In the genomic region with DNA sequence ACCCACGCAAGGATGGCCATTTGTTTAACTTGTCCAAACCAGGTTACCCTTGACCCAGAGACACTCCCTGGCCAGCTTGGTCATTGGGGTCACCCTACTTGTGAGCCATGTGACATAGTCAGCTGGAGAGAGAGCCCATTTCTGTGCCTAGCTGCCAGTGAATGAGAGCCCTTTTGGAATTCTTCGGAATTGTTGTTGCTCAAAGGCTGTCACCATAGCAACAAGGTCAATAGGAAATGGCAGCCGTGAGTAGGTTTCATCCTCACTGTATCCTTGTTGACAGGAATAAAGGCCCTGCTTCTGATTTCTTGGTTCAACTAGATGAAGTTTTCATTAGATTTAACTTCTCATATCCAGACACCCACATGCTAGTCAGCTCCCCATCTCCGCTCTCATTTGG, we compare ENCODE assay signal across 15 mouse cellular contexts.
A peak's percentile ranks its signal among the peaks of the same experiment; 100 is the strongest.
DNase-seq lines count a peak whose midpoint lies in the region; ATAC-seq and TF ChIP-seq lines count a peak whose summit lies in the region.
"Had no signal": no experiment of that assay in that cellular context is flagged by ENCODE, and none has a peak within 500 bp of the region (broad histone marks: within the 10 kb centered on the region; RNA-seq: fewer than 3 reads in every experiment).

No protein-coding gene starts in this region.

- no peak overlapping the region for H3K9ac ChIP-seq in hindbrain, embryonic 11.5 days (ENCODE audit: low read depth, low read length)
- no peak overlapping the region for H3K9ac ChIP-seq in hindbrain, embryonic 16.5 days (ENCODE audit: low read depth, low read length)
- no peak overlapping the region for H3K9ac ChIP-seq in hindbrain, postnatal 0 days (replicated peaks; ENCODE audit: low read length)
- H3K9ac ChIP-seq in midbrain, embryonic 16.5 days (ENCODE audit: low read depth, low read length) = no peak overlapping the region
- H3K9ac ChIP-seq: limb, embryonic 12.5 days; liver, embryonic 13.5 days; stomach, embryonic 15.5 days had no signal

- H3K27me3 ChIP-seq in hindbrain, embryonic 11.5 days (ENCODE audit: control insufficient read depth, insufficient read depth, low read length) = no peaks in the 10 kb centered on the region
- no peaks in the 10 kb centered on the region; the same call in 1 of the 2 replicates for H3K27me3 ChIP-seq in hindbrain, embryonic 16.5 days (replicated peaks; ENCODE audit: control insufficient read depth, insufficient read depth, low read length)
- H3K27me3 ChIP-seq in hindbrain, postnatal 0 days (ENCODE audit: insufficient read depth, low read length) = peaks cover 4% of the 10 kb centered on the region; the same call in 1 of the 2 replicates
- peaks cover 3% of the 10 kb centered on the region; the same call in 1 of the 2 replicates for H3K27me3 ChIP-seq in midbrain, embryonic 16.5 days (ENCODE audit: control insufficient read depth, insufficient read depth, low read depth, low read length)
- H3K27me3 ChIP-seq: stomach, embryonic 15.5 days had no signal

- WGBS in hindbrain, embryonic 11.5 days = 36% methylated on average over 4 of the region's 4 CpGs
- 26% methylated on average over 4 of the region's 4 CpGs for WGBS in hindbrain, embryonic 16.5 days
- WGBS in hindbrain, postnatal 0 days = 29% methylated on average over 4 of the region's 4 CpGs
- WGBS in midbrain, embryonic 16.5 days = 26% methylated on average over 4 of the region's 4 CpGs

- H3K4me1 ChIP-seq in hindbrain, embryonic 11.5 days (replicated peaks; ENCODE audit: control insufficient read depth, insufficient read depth, low read length) = 0 out of 2 replicates have a peak, but pooled peaks cover 2% of the 10 kb centered on the region
- peaks cover 19% of the 10 kb centered on the region for H3K4me1 ChIP-seq in hindbrain, embryonic 16.5 days (ENCODE audit: control insufficient read depth, insufficient read depth, low read depth, low read length)
- H3K4me1 ChIP-seq in hindbrain, postnatal 0 days (ENCODE audit: insufficient read depth, low read length) = peaks cover 28% of the 10 kb centered on the region
- peaks cover 30% of the 10 kb centered on the region for H3K4me1 ChIP-seq in midbrain, embryonic 16.5 days (ENCODE audit: control insufficient read depth, insufficient read depth, low read length)
- H3K4me1 ChIP-seq: liver, embryonic 13.5 days; stomach, embryonic 15.5 days had no signal

- no peak for TF ChIP-seq CTCF in brain, embryonic 14.5 days (IDR thresholded peaks at IDR 0.05; ENCODE audit: borderline replicate concordance, extremely low read depth, insufficient read depth, insufficient read length)
- no peak for TF ChIP-seq CTCF in hindbrain, postnatal 0 days (IDR thresholded peaks at IDR 0.05; ENCODE audit: low read depth)

- H3K36me3 ChIP-seq in hindbrain, embryonic 11.5 days (ENCODE audit: control insufficient read depth, insufficient read depth, low read length) = no peaks in the 10 kb centered on the region
- H3K36me3 ChIP-seq in hindbrain, embryonic 16.5 days (ENCODE audit: control insufficient read depth, insufficient read depth, low read length) = no peaks in the 10 kb centered on the region
- no peaks in the 10 kb centered on the region for H3K36me3 ChIP-seq in hindbrain, postnatal 0 days (ENCODE audit: insufficient read depth, low read length)
- H3K36me3 ChIP-seq in midbrain, embryonic 16.5 days (ENCODE audit: control insufficient read depth, insufficient read depth, low read length) = no peaks in the 10 kb centered on the region
- H3K36me3 ChIP-seq: limb, embryonic 12.5 days; liver, embryonic 13.5 days; stomach, embryonic 15.5 days had no signal

- no peak for ATAC-seq in hindbrain, embryonic 11.5 days (ENCODE audit: low FRiP score)
- no peak for ATAC-seq in hindbrain, embryonic 16.5 days
- ATAC-seq in hindbrain, postnatal 0 days = no peak
- ATAC-seq in midbrain, embryonic 16.5 days = no peak
- ATAC-seq: lung, postnatal 0 days had no signal

- no peak overlapping the region for H3K27ac ChIP-seq in hindbrain, embryonic 11.5 days (ENCODE audit: low read depth, low read length)
- no peak overlapping the region for H3K27ac ChIP-seq in hindbrain, embryonic 16.5 days (ENCODE audit: low read depth, low read length)
- H3K27ac ChIP-seq in hindbrain, postnatal 0 days = no peak overlapping the region
- peak overlapping the region; percentile 70 for H3K27ac ChIP-seq in midbrain, embryonic 16.5 days (ENCODE audit: low read length)
- H3K27ac ChIP-seq: limb, embryonic 12.5 days; liver, embryonic 13.5 days; stomach, embryonic 15.5 days had no signal

- H3K9me3 ChIP-seq in hindbrain, embryonic 11.5 days (ENCODE audit: control insufficient read depth, low read length) = no peaks in the 10 kb centered on the region
- no peaks in the 10 kb centered on the region for H3K9me3 ChIP-seq in hindbrain, embryonic 16.5 days (ENCODE audit: control insufficient read depth, low read length)
- H3K9me3 ChIP-seq in hindbrain, postnatal 0 days (ENCODE audit: low read length) = no peaks in the 10 kb centered on the region
- no peaks in the 10 kb centered on the region for H3K9me3 ChIP-seq in midbrain, embryonic 16.5 days (replicated peaks; ENCODE audit: control insufficient read depth, low read length, poor library complexity, severe bottlenecking)
- H3K9me3 ChIP-seq: limb, embryonic 12.5 days; liver, embryonic 13.5 days; stomach, embryonic 15.5 days had no signal

- DNase-seq in hindbrain, embryonic 11.5 days (ENCODE audit: low spot score) = peak; percentile 57
- peak; percentile 76 for DNase-seq in brain, embryonic 14.5 days (ENCODE audit: low read depth)
- DNase-seq in hindbrain, postnatal 0 days (ENCODE audit: low spot score) = peak; percentile 63
- no peak for DNase-seq in natural killer cell, adult 2 months (ENCODE audit: low spot score in 2 of 2)
- DNase-seq in gastrocnemius, postnatal 4 days (ENCODE audit: low spot score in 2 of 2) = no peak
- DNase-seq: cerebellum, adult 9-10 months; heart, postnatal 14 days; liver, embryonic 13.5 days; thymus, postnatal 14 days had no signal

- TF ChIP-seq POLR2A in brain, embryonic 14.5 days (IDR thresholded peaks at IDR 0.05; ENCODE audit: borderline replicate concordance, extremely low read depth, insufficient read depth, insufficient read length, poor library complexity, severe bottlenecking) = no peak

- no peak overlapping the region for H3K4me2 ChIP-seq in hindbrain, embryonic 11.5 days (replicated peaks; ENCODE audit: low read depth, low read length)
- H3K4me2 ChIP-seq in hindbrain, embryonic 16.5 days (ENCODE audit: low read length) = no peak overlapping the region
- H3K4me2 ChIP-seq in hindbrain, postnatal 0 days (ENCODE audit: low read depth, low read length) = no peak overlapping the region
- H3K4me2 ChIP-seq in midbrain, embryonic 16.5 days (ENCODE audit: low read length) = no peak overlapping the region
- H3K4me2 ChIP-seq: heart, embryonic 11.5 days; limb, embryonic 12.5 days; liver, embryonic 13.5 days; stomach, embryonic 15.5 days had no signal

- no peak overlapping the region for H3K4me3 ChIP-seq in hindbrain, embryonic 11.5 days (ENCODE audit: low read depth, low read length)
- H3K4me3 ChIP-seq in hindbrain, embryonic 16.5 days (ENCODE audit: low read length) = no peak overlapping the region
- no peak overlapping the region for H3K4me3 ChIP-seq in hindbrain, postnatal 0 days (ENCODE audit: low read length)
- H3K4me3 ChIP-seq in midbrain, embryonic 16.5 days (ENCODE audit: low read depth, low read length) = no peak overlapping the region
- H3K4me3 ChIP-seq: limb, embryonic 12.5 days; liver, embryonic 13.5 days; stomach, embryonic 15.5 days had no signal

Comparison
In these comparisons a context has a peak if more than half of its experiments do, and no peak if none do; other contexts are left out.
1. DNase-seq: peak in hindbrain, embryonic 11.5 days (single experiment), brain, embryonic 14.5 days (single experiment) and hindbrain, postnatal 0 days (single experiment); none in natural killer cell, adult 2 months (0 of 2) and gastrocnemius, postnatal 4 days (0 of 2).